Mouse (Mus musculus): Measurements from ENCODE around the gene Tmem50a.

GRCm38 (mm10) chr4:134855371-134855770 is 59.5 kb downstream of the Tmem50a start:
- no peak for TF ChIP-seq POLR2A (IDR thresholded peaks at IDR 0.05; ENCODE audit: low read depth, low read length)
- no peak for TF ChIP-seq CTCF (conservative IDR thresholded peaks at IDR 0.05; ENCODE audit: insufficient read depth, insufficient read length, low read depth, low read length)
